ENCODE assay signal across 8 mouse cellular contexts in the genomic region with DNA sequence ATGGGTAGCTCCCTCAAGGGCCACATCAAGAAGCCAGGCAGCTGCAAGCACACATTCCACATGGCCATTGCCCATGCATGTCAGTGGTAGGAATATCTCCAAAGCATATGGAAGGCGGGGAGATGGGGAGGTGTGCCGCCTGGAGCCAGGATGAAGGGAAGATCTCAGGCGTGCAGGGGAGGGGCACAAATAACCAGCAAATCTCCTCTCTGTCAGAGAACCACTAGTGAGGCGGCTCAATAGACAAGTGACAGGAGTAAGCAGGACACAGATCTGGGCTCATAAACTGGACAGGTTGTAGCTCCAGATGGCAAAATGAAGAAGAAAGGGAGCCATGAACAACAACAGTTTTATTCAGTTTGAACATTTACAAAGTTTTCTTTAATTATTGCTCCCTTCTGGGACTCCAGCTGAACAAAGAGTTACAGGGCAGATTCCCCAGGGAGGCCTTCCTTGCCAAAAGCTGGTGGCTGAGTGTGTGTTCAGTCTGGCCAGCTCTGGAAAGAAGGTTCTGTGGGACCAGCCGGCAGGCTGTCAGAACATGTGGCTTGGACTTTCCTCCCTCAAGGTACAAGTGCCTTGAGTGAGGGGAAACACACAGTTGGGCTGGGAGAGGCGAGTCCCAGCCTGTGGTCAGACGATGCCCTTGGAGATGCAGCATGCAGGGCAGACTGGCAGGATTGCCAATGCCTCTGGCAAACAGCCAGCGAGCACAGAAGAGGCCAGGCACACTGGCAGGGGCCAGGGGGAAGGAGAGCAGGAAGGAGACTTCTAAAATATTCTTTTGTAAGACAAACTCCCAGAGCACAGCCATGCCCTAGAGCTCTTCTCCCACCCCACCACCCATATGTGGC.
DNase-seq lines count a peak whose midpoint lies in the region; ATAC-seq lines count a peak whose summit lies in the region.

No protein-coding gene starts in this region.

- no peaks in the 10 kb centered on the region; the same call in 1 of the 2 replicates for H3K9me3 ChIP-seq in forebrain, embryonic 13.5 days (replicated peaks)
- no peaks in the 10 kb centered on the region for H3K9me3 ChIP-seq in forebrain, embryonic 12.5 days
- no peaks in the 10 kb centered on the region for H3K9me3 ChIP-seq in heart, embryonic 15.5 days (replicated peaks)

- no peak overlapping the region for H3K9ac ChIP-seq in forebrain, embryonic 13.5 days
- no peak overlapping the region for H3K9ac ChIP-seq in forebrain, embryonic 12.5 days
- H3K9ac ChIP-seq in heart, embryonic 15.5 days = no peak overlapping the region

- H3K4me3 ChIP-seq in forebrain, embryonic 13.5 days = no peak overlapping the region
- H3K4me3 ChIP-seq in forebrain, embryonic 12.5 days (replicated peaks) = no peak overlapping the region
- H3K4me3 ChIP-seq in heart, embryonic 15.5 days = no peak overlapping the region

- H3K4me2 ChIP-seq in forebrain, embryonic 13.5 days = no peak overlapping the region
- H3K4me2 ChIP-seq in forebrain, embryonic 12.5 days = no peak overlapping the region
- H3K4me2 ChIP-seq in heart, embryonic 15.5 days = no peak overlapping the region

- H3K36me3 ChIP-seq in forebrain, embryonic 13.5 days (ENCODE audit: poor library complexity, severe bottlenecking) = no peaks in the 10 kb centered on the region
- no peaks in the 10 kb centered on the region for H3K36me3 ChIP-seq in forebrain, embryonic 12.5 days (replicated peaks)
- no peaks in the 10 kb centered on the region for H3K36me3 ChIP-seq in heart, embryonic 15.5 days

- H3K4me1 ChIP-seq in forebrain, embryonic 13.5 days = peaks cover 27% of the 10 kb centered on the region
- H3K4me1 ChIP-seq in forebrain, embryonic 12.5 days = peaks cover 13% of the 10 kb centered on the region
- H3K4me1 ChIP-seq in heart, embryonic 15.5 days (replicated peaks) = peaks cover 5% of the 10 kb centered on the region

- 58% methylated on average over 8 of the region's 8 CpGs for WGBS in forebrain, embryonic 13.5 days
- 77% methylated on average over 8 of the region's 8 CpGs for WGBS in forebrain, embryonic 12.5 days
- WGBS in heart, embryonic 15.5 days = 62% methylated on average over 8 of the region's 8 CpGs

- DNase-seq in right cerebral cortex, postnatal 4 days = peak; percentile 70
- DNase-seq in right cerebral cortex, postnatal 25 days = no peak
- DNase-seq in layer of hippocampus, postnatal 25 days (ENCODE audit: extremely low spot score in 1 of 2, low spot score in 1 of 2) = peak; percentile 42 to 53
- DNase-seq in urinary bladder, postnatal 25 days (ENCODE audit: low spot score) = peak; percentile 18
- no peak for DNase-seq in c-Kit-positive CD71-positive TER-119-positive erythroid progenitor cells, embryonic 14.5 days (ENCODE audit: low spot score)

- no peaks in the 10 kb centered on the region for H3K27me3 ChIP-seq in forebrain, embryonic 13.5 days
- H3K27me3 ChIP-seq in forebrain, embryonic 12.5 days = no peaks in the 10 kb centered on the region
- no peaks in the 10 kb centered on the region for H3K27me3 ChIP-seq in heart, embryonic 15.5 days

- peak overlapping the region; percentile 75 for H3K27ac ChIP-seq in forebrain, embryonic 13.5 days
- no peak overlapping the region for H3K27ac ChIP-seq in forebrain, embryonic 12.5 days
- H3K27ac ChIP-seq in heart, embryonic 15.5 days = no peak overlapping the region

- ATAC-seq in forebrain, embryonic 13.5 days = peak; percentile 87
- ATAC-seq in forebrain, embryonic 12.5 days (ENCODE audit: low FRiP score) = no peak
- ATAC-seq in heart, embryonic 15.5 days (replicated peaks; ENCODE audit: insufficient number of reproducible peaks, insufficient read depth, low FRiP score, low read depth) = 0 out of 2 replicates have a peak, but pooled peaks have one; percentile 27

Comparison
In these comparisons a context has a peak if more than half of its experiments do, and no peak if none do; other contexts are left out.
1. DNase-seq: peak in right cerebral cortex, postnatal 4 days (single experiment), layer of hippocampus, postnatal 25 days (2 of 2) and urinary bladder, postnatal 25 days (single experiment); none in right cerebral cortex, postnatal 25 days (single experiment) and c-Kit-positive CD71-positive TER-119-positive erythroid progenitor cells, embryonic 14.5 days (single experiment).